Mouse (Mus musculus): ENCODE measurements around the gene Olfr1036.
A peak's percentile ranks its signal among the peaks of the same experiment; 100 is the strongest.
"Not testable (repeated sequence)": the region's sequence is repeated elsewhere in the genome, so short reads cannot be mapped to it uniquely, and the experiment has no call there.

Olfr1036 gene

GRCm38 (mm10) chr2:86073692-86074091 lies at the start of gene Olfr1036:
TSS of gene Olfr1036 (plus strand) at chr2:86073992.
- not testable (repeated sequence) for DNase-seq (ENCODE audit: low read depth, low spot score)

GRCm38 (mm10) chr2:86045561-86045960 lies 28.2 kb upstream of the Olfr1036 start, which contains the start of gene Olfr1034:
TSS of gene Olfr1034 (plus strand) at chr2:86045861.
- DNase-seq (ENCODE audit: low read depth, low spot score), result no peak

- peak; percentile 87 for DNase-seq (ENCODE audit: low read depth, low spot score)
These were observed 23.0 kb upstream of the Olfr1036 start for GRCm38 (mm10) chr2:86050777-86051176.

GRCm38 (mm10) chr2:86063766-86064165 lies 10.0 kb upstream of the Olfr1036 start:
- not testable (repeated sequence) for DNase-seq (ENCODE audit: low read depth, low spot score)

GRCm38 (mm10) chr2:86070189-86070588 lies 3.6 kb upstream of the Olfr1036 start:
- no peak for DNase-seq (ENCODE audit: low read depth, low spot score)

- not testable (repeated sequence) for DNase-seq (ENCODE audit: low read depth, low spot score)
These were observed 6.7 kb downstream of the Olfr1036 start for GRCm38 (mm10) chr2:86080478-86080877.

GRCm38 (mm10) chr2:86087285-86087684 lies 13.5 kb downstream of the Olfr1036 start, which contains the start of gene Olfr1037:
TSS of gene Olfr1037 (minus strand) at chr2:86087385.
- DNase-seq (ENCODE audit: low read depth, low spot score), result no peak

All from ZHBTc4 (cell line).